Mouse (Mus musculus) forebrain, embryonic 12.5 days (tissue): ENCODE results near the gene Nrf1. TPM values are rescaled to one million over a fixed set of nuclear protein-coding genes. Genes with fewer than 3 reads are reported as not detected.

Source experiments
- ATAC-seq: fragments of 200-750 bp; cut with Nextera tagmentation; 2 replicates; pipeline ENCODE4 v1.8.0; 2017; ENCODE audit warnings: moderate TSS enrichment; ENCODE audit not compliant: low FRiP score
- H3K27ac ChIP-seq: fragments of 300-500 bp; sonication (generic); 2 replicates; pipeline ENCODE4 v1.5.1; 2016; ENCODE audit warnings: mild to moderate bottlenecking
- H3K27me3 ChIP-seq: fragments of 300-500 bp; sonication (generic); 2 replicates; pipeline ENCODE4 v1.6.1; 2016; ENCODE audit warnings: mild to moderate bottlenecking
- H3K36me3 ChIP-seq: fragments of 300-500 bp; sonication (generic); replicated peaks from 2 replicates; pipeline ENCODE4 v1.6.1; 2016; ENCODE audit warnings: mild to moderate bottlenecking
- H3K4me1 ChIP-seq: fragments of 300-500 bp; sonication (generic); 2 replicates; pipeline ENCODE4 v1.6.1; 2016
- H3K4me2 ChIP-seq: fragments of 300-500 bp; sonication (generic); 2 replicates; pipeline ENCODE4 v1.6.1; 2016; ENCODE audit warnings: mild to moderate bottlenecking, moderate library complexity
- H3K4me3 ChIP-seq: fragments of 300-500 bp; sonication (generic); replicated peaks from 2 replicates; pipeline ENCODE4 v1.5.1; 2016; ENCODE audit warnings: mild to moderate bottlenecking
- H3K9ac ChIP-seq: fragments of 300-500 bp; sonication (generic); 2 replicates; pipeline ENCODE4 v1.6.1; 2016; ENCODE audit warnings: mild to moderate bottlenecking
- H3K9me3 ChIP-seq: fragments of 300-500 bp; sonication (generic); 2 replicates; pipeline ENCODE4 v1.6.1; 2016
- WGBS: fragments of 180-500 bp; shearing (Covaris S2); methylation state at CpG from one replicate; pipeline ENCODE4 v1.1.7; 2016; 5-methylcytosine and 5-hydroxymethylcytosine counted together
- polyA plus RNA-seq: library from polyadenylated mRNA; unstranded; fragments of >200 nt; fragmentation: Nextera tagmentation; extraction: Ambion mirVana; gene quantifications from 2 replicates; pipeline ENCODE4 v1.2.1, GENCODE M21; 2016

Nrf1 gene
- polyA plus RNA-seq, 1 experiment from 2014 or later, result 83.4 TPM

DNA sequence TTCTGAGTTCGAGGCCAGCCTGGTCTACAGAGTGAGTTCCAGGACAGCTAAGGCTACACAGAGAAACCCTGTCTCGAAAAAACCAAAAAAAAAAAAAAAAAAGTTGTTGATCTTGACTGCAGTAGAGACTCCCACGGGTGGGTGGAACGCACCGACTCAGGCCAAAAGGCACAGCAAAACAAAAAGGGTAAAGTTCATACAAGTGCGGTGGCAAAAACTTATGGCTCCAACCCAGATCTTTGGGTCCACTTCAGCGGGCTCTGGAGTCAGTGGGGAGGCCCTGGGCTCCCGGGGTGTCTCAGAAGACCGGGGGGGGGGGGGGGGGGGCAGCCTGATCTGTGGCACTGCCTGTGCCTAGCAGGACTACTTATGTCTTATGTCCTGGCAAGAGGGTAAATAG lies 79.0 kb downstream of the Nrf1 start:
- no peaks in the 10 kb centered on the region; the same call in 1 of the 2 replicates for H3K4me1 ChIP-seq
- no peak overlapping the region for H3K4me2 ChIP-seq
- H3K9ac ChIP-seq, result no peak overlapping the region
- H3K27ac ChIP-seq, result no peak overlapping the region
- peaks cover 61% of the 10 kb centered on the region for H3K36me3 ChIP-seq
- H3K27me3 ChIP-seq, result no peaks in the 10 kb centered on the region
- WGBS, result 96% methylated on average over 9 of the region's 9 CpGs
- ATAC-seq, result no peak
- no peaks in the 10 kb centered on the region for H3K9me3 ChIP-seq
- no peak overlapping the region for H3K4me3 ChIP-seq

GRCm38 (mm10) chr6:30132399-30132798 lies 84.6 kb downstream of the Nrf1 start:
- whole genome bisulfite sequencing, result 90% methylated on average over 3 of the region's 3 CpGs
- no peaks in the 10 kb centered on the region for H3K27me3 ChIP-seq
- H3K4me2 ChIP-seq, result no peak overlapping the region
- no peak overlapping the region for H3K9ac ChIP-seq
- H3K9me3 ChIP-seq, result no peaks in the 10 kb centered on the region
- H3K4me3 ChIP-seq, result no peak overlapping the region
- H3K4me1 ChIP-seq, result no peaks in the 10 kb centered on the region
- peaks cover 64% of the 10 kb centered on the region for H3K36me3 ChIP-seq
- no peak overlapping the region for H3K27ac ChIP-seq
- ATAC-seq, result no peak

DNA sequence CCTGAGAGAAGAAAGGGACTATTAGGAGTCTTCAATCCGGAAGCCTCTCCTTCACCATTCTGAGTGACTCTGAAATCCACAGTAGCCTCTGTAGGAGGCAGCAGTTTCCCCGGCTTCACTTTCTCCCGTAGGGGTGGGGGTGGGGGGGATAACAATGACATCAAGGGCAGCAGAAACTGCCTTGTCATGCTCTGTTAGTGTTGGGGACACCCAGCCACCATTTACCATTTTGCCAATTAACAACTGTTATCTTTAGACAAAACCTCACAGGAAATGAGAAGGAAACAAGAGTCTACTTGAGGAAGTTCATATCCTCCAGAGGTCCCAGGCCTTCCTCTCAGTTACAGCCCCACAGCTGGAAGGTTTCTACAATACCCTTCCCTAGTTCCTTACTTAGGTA lies 87.8 kb downstream of the Nrf1 start:
- H3K27ac ChIP-seq, result no peak overlapping the region
- WGBS, result 62% methylated on average over 3 of the region's 3 CpGs
- no peak overlapping the region for H3K4me2 ChIP-seq
- no peaks in the 10 kb centered on the region for H3K9me3 ChIP-seq
- no peak overlapping the region for H3K4me3 ChIP-seq
- no peak for ATAC-seq
- H3K9ac ChIP-seq, result no peak overlapping the region
- H3K27me3 ChIP-seq, result no peaks in the 10 kb centered on the region
- no peaks in the 10 kb centered on the region for H3K4me1 ChIP-seq
- H3K36me3 ChIP-seq, result peaks cover 61% of the 10 kb centered on the region

GRCm38 (mm10) chr6:30137227-30137626 lies 89.4 kb downstream of the Nrf1 start:
- Histone ChIP-seq H3K9ac (no peak overlapping the region), H3K9me3 (no peaks in the 10 kb centered on the region), H3K4me3 (no peak overlapping the region), H3K36me3 (peaks cover 62% of the 10 kb centered on the region), H3K4me1 (no peaks in the 10 kb centered on the region), H3K27me3 (no peaks in the 10 kb centered on the region), H3K4me2 (no peak overlapping the region), H3K27ac (no peak overlapping the region; the same call in 1 of the 2 replicates)
- WGBS, result 76% methylated on average over 2 of the region's 2 CpGs
- no peak for ATAC-seq

- no peak for ATAC-seq
- H3K9ac ChIP-seq, result no peak overlapping the region
Measured at GRCm38 (mm10) chr6:30139329-30140045, 91.7 kb downstream of the Nrf1 start.

DNA sequence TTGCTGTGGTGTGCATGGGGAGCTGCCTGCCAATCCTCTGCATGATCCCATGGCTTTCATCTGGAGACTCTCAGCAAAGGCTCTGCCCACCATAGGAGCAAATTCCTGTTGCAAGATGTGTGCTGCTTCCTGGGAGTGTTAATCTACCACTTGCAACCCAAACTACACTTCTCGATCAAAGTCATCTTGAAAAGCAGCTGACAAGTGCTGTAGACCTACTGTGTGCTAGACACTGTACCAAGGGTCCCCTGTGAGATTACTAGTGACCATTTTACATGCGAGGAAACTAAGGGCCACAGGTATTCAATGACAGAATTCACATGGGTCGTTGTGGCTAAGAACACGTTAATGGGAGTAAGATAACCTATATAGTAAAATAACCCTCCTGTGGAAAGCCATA lies 95.5 kb downstream of the Nrf1 start:
- Histone ChIP-seq H3K36me3 (peaks cover 68% of the 10 kb centered on the region), H3K27me3 (no peaks in the 10 kb centered on the region), H3K9ac (no peak overlapping the region), H3K4me1 (peaks cover 6% of the 10 kb centered on the region; the same call in 1 of the 2 replicates), H3K4me2 (no peak overlapping the region), H3K27ac (no peak overlapping the region), H3K9me3 (no peaks in the 10 kb centered on the region), H3K4me3 (no peak overlapping the region)
- no peak for ATAC-seq
- WGBS, result 95% methylated on average over 4 of the region's 4 CpGs

More at GRCm38 (mm10) chr6:30139329-30140045, 91.7 kb downstream of the Nrf1 start:
- Histone ChIP-seq H3K27ac (no peak overlapping the region), H3K36me3 (peaks cover 71% of the 10 kb centered on the region), H3K4me2 (no peak overlapping the region), H3K4me1 (no peaks in the 10 kb centered on the region), H3K9me3 (no peaks in the 10 kb centered on the region), H3K4me3 (no peak overlapping the region), H3K27me3 (no peaks in the 10 kb centered on the region)
- 94% methylated on average over 7 of the region's 7 CpGs for WGBS

- no peak overlapping the region for H3K9ac ChIP-seq
- no peaks in the 10 kb centered on the region for H3K9me3 ChIP-seq
- WGBS, result 43% methylated on average over 7 of the region's 7 CpGs
- H3K27ac ChIP-seq, result no peak overlapping the region
- no peak overlapping the region for H3K4me3 ChIP-seq
- H3K27me3 ChIP-seq, result no peaks in the 10 kb centered on the region
- no peak for ATAC-seq
- H3K36me3 ChIP-seq, result peaks cover 57% of the 10 kb centered on the region
- peaks cover 6% of the 10 kb centered on the region for H3K4me1 ChIP-seq
- H3K4me2 ChIP-seq, result no peak overlapping the region
Measured at GRCm38 (mm10) chr6:30147058-30147457, 99.3 kb downstream of the Nrf1 start.

DNA sequence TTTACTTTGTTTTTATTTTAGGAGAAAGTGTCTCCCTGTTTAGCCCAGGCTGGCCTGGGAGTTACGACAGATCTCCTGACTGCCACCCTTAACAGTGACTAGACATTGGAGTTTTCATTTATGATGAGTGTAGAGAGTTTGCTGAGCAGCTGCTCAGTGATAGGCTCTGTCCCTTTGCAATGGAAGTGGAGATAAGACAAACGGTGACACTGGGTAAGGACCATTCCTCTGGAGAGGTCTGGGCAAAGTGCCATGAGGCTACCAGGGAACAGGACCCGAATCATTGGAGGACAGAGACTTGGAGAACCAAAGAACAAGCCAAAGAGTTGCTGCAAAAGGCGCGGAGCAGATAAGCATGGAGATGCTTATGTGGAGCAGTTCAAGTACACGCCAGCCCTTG lies 100.0 kb downstream of the Nrf1 start:
- WGBS, result 96% methylated on average over 6 of the region's 6 CpGs
- H3K36me3 ChIP-seq, result peaks cover 54% of the 10 kb centered on the region

GRCm38 (mm10) chr6:30150471-30150870 lies 102.7 kb downstream of the Nrf1 start:
- Histone ChIP-seq H3K9me3 (no peaks in the 10 kb centered on the region), H3K4me1 (peaks cover 20% of the 10 kb centered on the region), H3K9ac (no peak overlapping the region), H3K36me3 (peaks cover 39% of the 10 kb centered on the region), H3K27me3 (no peaks in the 10 kb centered on the region), H3K4me2 (no peak overlapping the region), H3K27ac (no peak overlapping the region), H3K4me3 (no peak overlapping the region)
- no peak for ATAC-seq
- WGBS, result 90% methylated on average over 8 of the region's 8 CpGs

More for the DNA sequence above, 100.0 kb downstream of the Nrf1 start:
- Histone ChIP-seq H3K4me3 (no peak overlapping the region), H3K4me1 (peaks cover 13% of the 10 kb centered on the region), H3K4me2 (no peak overlapping the region), H3K27ac (no peak overlapping the region), H3K27me3 (no peaks in the 10 kb centered on the region), H3K9me3 (no peaks in the 10 kb centered on the region), H3K9ac (no peak overlapping the region)
- ATAC-seq, result no peak

DNA sequence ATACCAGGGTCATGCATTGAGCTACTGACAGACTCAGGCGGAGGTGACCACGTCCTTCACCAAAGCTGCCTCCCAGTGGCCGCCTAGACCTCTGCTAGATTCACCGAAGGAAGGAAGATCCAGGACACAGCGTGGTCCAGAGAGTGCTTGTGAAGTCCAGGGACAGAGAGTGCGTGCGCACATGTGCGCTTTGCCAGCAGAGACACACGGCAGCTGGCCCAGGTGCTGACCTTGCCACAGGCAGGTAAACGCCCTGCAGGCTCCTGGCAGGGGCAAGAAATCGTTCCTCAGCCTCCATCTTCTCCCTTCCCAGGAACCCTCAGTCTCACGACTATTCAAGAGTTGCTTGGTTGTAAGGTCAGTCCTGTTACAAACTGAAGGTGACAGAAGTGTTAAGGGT lies 104.4 kb downstream of the Nrf1 start:
- Histone ChIP-seq H3K4me2 (no peak overlapping the region), H3K27me3 (no peaks in the 10 kb centered on the region), H3K4me1 (peaks cover 16% of the 10 kb centered on the region), H3K9ac (no peak overlapping the region), H3K36me3 (peaks cover 33% of the 10 kb centered on the region), H3K9me3 (no peaks in the 10 kb centered on the region), H3K27ac (peak overlapping the region; percentile 66), H3K4me3 (no peak overlapping the region)
- no peak for ATAC-seq
- 88% methylated on average over 12 of the region's 12 CpGs for WGBS

GRCm38 (mm10) chr6:30152649-30153048 lies 104.9 kb downstream of the Nrf1 start:
- WGBS, result 55% methylated on average over 10 of the region's 10 CpGs
- ATAC-seq, result no peak
- peaks cover 29% of the 10 kb centered on the region for H3K36me3 ChIP-seq

GRCm38 (mm10) chr6:30153076-30153475 lies 105.3 kb downstream of the Nrf1 start:
- no peak for ATAC-seq
- H3K9ac ChIP-seq, result 0 out of 2 replicates have a peak overlapping the region, but pooled peaks have one; percentile 7

More at GRCm38 (mm10) chr6:30152649-30153048, 104.9 kb downstream of the Nrf1 start:
- peaks cover 14% of the 10 kb centered on the region for H3K4me1 ChIP-seq
- H3K9me3 ChIP-seq, result no peaks in the 10 kb centered on the region
- H3K27ac ChIP-seq, result peak overlapping the region; percentile 66
- H3K27me3 ChIP-seq, result no peaks in the 10 kb centered on the region
- no peak overlapping the region for H3K4me3 ChIP-seq
- no peak overlapping the region for H3K4me2 ChIP-seq
- H3K9ac ChIP-seq, result 0 out of 2 replicates have a peak overlapping the region, but pooled peaks have one; percentile 7

More at GRCm38 (mm10) chr6:30153076-30153475, 105.3 kb downstream of the Nrf1 start:
- no peak overlapping the region for H3K4me3 ChIP-seq
- no peaks in the 10 kb centered on the region for H3K9me3 ChIP-seq
- peak overlapping the region; percentile 66; the same call in 1 of the 2 replicates for H3K27ac ChIP-seq
- H3K36me3 ChIP-seq, result peaks cover 25% of the 10 kb centered on the region
- no peaks in the 10 kb centered on the region for H3K27me3 ChIP-seq
- WGBS, result 22% methylated on average over 3 of the region's 3 CpGs
- H3K4me1 ChIP-seq, result peaks cover 14% of the 10 kb centered on the region
- H3K4me2 ChIP-seq, result no peak overlapping the region
